Mouse (Mus musculus): ENCODE results near the gene Kcna3. TPM values are rescaled to one million over a fixed set of nuclear protein-coding genes. Genes with fewer than 3 reads are reported as not detected.

The Kcna3 gene
- total and polyA plus RNA-seq, 2 experiments from 2014 or later, result 0.19 TPM; not detected in 1

GRCm38 (mm10) chr3:107000165-107000564 is 35.8 kb upstream of the Kcna3 start:
- Histone ChIP-seq H3K9me3 (replicated peaks; ENCODE audit: control insufficient read depth, low read length) (no peaks in the 10 kb centered on the region), H3K27me3 (ENCODE audit: control insufficient read depth, insufficient read depth, low read length) (no peaks in the 10 kb centered on the region), H3K36me3 (replicated peaks; ENCODE audit: control insufficient read depth, insufficient read depth, low read length) (no peaks in the 10 kb centered on the region), H3K4me3 (ENCODE audit: low read depth, low read length) (no peak overlapping the region), H3K4me1 (ENCODE audit: control insufficient read depth, insufficient read depth) (no peaks in the 10 kb centered on the region), H3K27ac (ENCODE audit: low read depth) (no peak overlapping the region), H3K4me2 (ENCODE audit: low read depth, low read length) (no peak overlapping the region), H3K9ac (replicated peaks; ENCODE audit: low read depth, low read length) (no peak overlapping the region)
- DNase-seq (ENCODE audit: low spot score) (no peak), ATAC-seq (ENCODE audit: insufficient read depth, low read depth) (no peak)
- TF ChIP-seq CTCF (IDR thresholded peaks at IDR 0.05; ENCODE audit: low read depth), result no peak
- TF ChIP-seq EP300 (IDR thresholded peaks at IDR 0.05; ENCODE audit: low read depth), result no peak
- 27% methylated on average over 2 of the region's 2 CpGs for WGBS

- Histone ChIP-seq H3K36me3 (replicated peaks; ENCODE audit: control insufficient read depth, insufficient read depth, low read length) (no peaks in the 10 kb centered on the region), H3K4me1 (ENCODE audit: control insufficient read depth, insufficient read depth) (no peaks in the 10 kb centered on the region), H3K9me3 (replicated peaks; ENCODE audit: control insufficient read depth, low read length) (no peaks in the 10 kb centered on the region), H3K9ac (replicated peaks; ENCODE audit: low read depth, low read length) (no peak overlapping the region), H3K27me3 (ENCODE audit: control insufficient read depth, insufficient read depth, low read length) (no peaks in the 10 kb centered on the region), H3K27ac (ENCODE audit: low read depth) (no peak overlapping the region), H3K4me3 (ENCODE audit: low read depth, low read length) (no peak overlapping the region), H3K4me2 (ENCODE audit: low read depth, low read length) (no peak overlapping the region)
- no peak for TF ChIP-seq EP300 (IDR thresholded peaks at IDR 0.05; ENCODE audit: low read depth)
- ATAC-seq (ENCODE audit: insufficient read depth, low read depth) (no peak), DNase-seq (ENCODE audit: low spot score) (no peak)
- 73% methylated on average over 8 of the region's 8 CpGs for WGBS
These were observed 33.5 kb upstream of the Kcna3 start for GRCm38 (mm10) chr3:107002249-107003123.

- DNase-seq (ENCODE audit: low spot score) (no peak), ATAC-seq (ENCODE audit: insufficient read depth, low read depth) (no peak)
- Histone ChIP-seq H3K4me1 (ENCODE audit: control insufficient read depth, insufficient read depth) (no peaks in the 10 kb centered on the region), H3K4me2 (ENCODE audit: low read depth, low read length) (no peak overlapping the region), H3K9me3 (replicated peaks; ENCODE audit: control insufficient read depth, low read length) (no peaks in the 10 kb centered on the region), H3K4me3 (ENCODE audit: low read depth, low read length) (no peak overlapping the region), H3K27me3 (ENCODE audit: control insufficient read depth, insufficient read depth, low read length) (no peaks in the 10 kb centered on the region), H3K36me3 (replicated peaks; ENCODE audit: control insufficient read depth, insufficient read depth, low read length) (no peaks in the 10 kb centered on the region), H3K9ac (replicated peaks; ENCODE audit: low read depth, low read length) (no peak overlapping the region), H3K27ac (ENCODE audit: low read depth) (no peak overlapping the region)
- TF ChIP-seq CTCF (IDR thresholded peaks at IDR 0.05; ENCODE audit: low read depth) (no peak), EP300 (IDR thresholded peaks at IDR 0.05; ENCODE audit: low read depth) (no peak)
- 65% methylated on average over 4 of the region's 4 CpGs for WGBS
These were observed 26.5 kb upstream of the Kcna3 start for GRCm38 (mm10) chr3:107009329-107010076.

GRCm38 (mm10) chr3:107018286-107018685 is 17.7 kb upstream of the Kcna3 start:
- DNase-seq (ENCODE audit: low spot score), result no peak
- H3K9ac ChIP-seq (replicated peaks; ENCODE audit: low read depth, low read length), result no peak overlapping the region
- TF ChIP-seq CTCF (IDR thresholded peaks at IDR 0.05; ENCODE audit: low read depth) (no peak), EP300 (IDR thresholded peaks at IDR 0.05; ENCODE audit: low read depth) (no peak)
- H3K4me3 ChIP-seq (ENCODE audit: low read depth, low read length), result no peak overlapping the region
- H3K27ac ChIP-seq (ENCODE audit: low read depth), result no peak overlapping the region
- no peaks in the 10 kb centered on the region for H3K9me3 ChIP-seq (replicated peaks; ENCODE audit: control insufficient read depth, low read length)
- H3K4me2 ChIP-seq (ENCODE audit: low read depth, low read length), result no peak overlapping the region
- no peaks in the 10 kb centered on the region for H3K36me3 ChIP-seq (replicated peaks; ENCODE audit: control insufficient read depth, insufficient read depth, low read length)
- H3K4me1 ChIP-seq (ENCODE audit: control insufficient read depth, insufficient read depth), result no peaks in the 10 kb centered on the region
- 51% methylated on average over 2 of the region's 2 CpGs for WGBS
- ATAC-seq (ENCODE audit: insufficient read depth, low read depth), result no peak
- no peaks in the 10 kb centered on the region for H3K27me3 ChIP-seq (ENCODE audit: control insufficient read depth, insufficient read depth, low read length)

GRCm38 (mm10) chr3:107031547-107031946 is 4.4 kb upstream of the Kcna3 start:
- WGBS, result 38% methylated on average over 4 of the region's 4 CpGs
- TF ChIP-seq EP300 (IDR thresholded peaks at IDR 0.05; ENCODE audit: low read depth), result no peak
- no peak for TF ChIP-seq CTCF (IDR thresholded peaks at IDR 0.05; ENCODE audit: low read depth)

More at GRCm38 (mm10) chr3:107031547-107031946, 4.4 kb upstream of the Kcna3 start:
- H3K36me3 ChIP-seq (replicated peaks; ENCODE audit: control insufficient read depth, insufficient read depth, low read length), result no peaks in the 10 kb centered on the region
- no peak overlapping the region for H3K4me2 ChIP-seq (ENCODE audit: low read depth, low read length)
- DNase-seq (ENCODE audit: low spot score), result no peak
- 0 out of 2 replicates have a peak, but pooled peaks cover 5% of the 10 kb centered on the region for H3K27me3 ChIP-seq (ENCODE audit: control insufficient read depth, insufficient read depth, low read length)
- ATAC-seq (ENCODE audit: insufficient read depth, low read depth), result no peak
- H3K4me1 ChIP-seq (ENCODE audit: control insufficient read depth, insufficient read depth), result no peaks in the 10 kb centered on the region
- H3K27ac ChIP-seq (ENCODE audit: low read depth), result no peak overlapping the region
- no peak overlapping the region for H3K9ac ChIP-seq (replicated peaks; ENCODE audit: low read depth, low read length)
- no peaks in the 10 kb centered on the region for H3K9me3 ChIP-seq (replicated peaks; ENCODE audit: control insufficient read depth, low read length)
- H3K4me3 ChIP-seq (ENCODE audit: low read depth, low read length), result no peak overlapping the region

All from heart, postnatal 0 days (tissue).